Mouse (Mus musculus) heart, embryonic 10.5 days (tissue): ENCODE measurements at regions not wholly inside any gene's neighbourhood (a gene's known extent, or its start where the extent isn't known, plus 50 kb on each side); places are given as distances from the start of the nearest gene placed in this dataset.

Source experiments
- DNase-seq: peaks from one replicate; pipeline ENCODE4 v3.0.0-alpha.2; 2017; ENCODE audit warnings: low spot score
- H3K27ac ChIP-seq: fragments of 300-500 bp; sonication (generic); 2 replicates; pipeline ENCODE4 v1.5.1; 2016; ENCODE audit warnings: mild to moderate bottlenecking
- H3K27me3 ChIP-seq: fragments of 300-500 bp; sonication (generic); 2 replicates; pipeline ENCODE4 v1.6.1; 2016; ENCODE audit warnings: mild to moderate bottlenecking; ENCODE audit not compliant: poor library complexity, insufficient read depth, severe bottlenecking
- H3K36me3 ChIP-seq: fragments of 300-500 bp; sonication (generic); 2 replicates; pipeline ENCODE4 v1.6.1; 2016; ENCODE audit warnings: mild to moderate bottlenecking, moderate library complexity
- H3K4me1 ChIP-seq: fragments of 300-500 bp; sonication (generic); 2 replicates; pipeline ENCODE4 v1.6.1; 2016; ENCODE audit warnings: mild to moderate bottlenecking
- H3K4me3 ChIP-seq: fragments of 300-500 bp; sonication (generic); 2 replicates; pipeline ENCODE4 v1.5.1; 2016; ENCODE audit warnings: mild to moderate bottlenecking, moderate library complexity
- H3K9me3 ChIP-seq: fragments of 300-500 bp; sonication (generic); 2 replicates; pipeline ENCODE4 v1.6.1; 2016; ENCODE audit warnings: mild to moderate bottlenecking, moderate library complexity
- WGBS: fragments of 180-500 bp; shearing (Covaris S2); methylation state at CpG from one replicate; pipeline ENCODE4 v1.1.7; 2016; 5-methylcytosine and 5-hydroxymethylcytosine counted together

DNA sequence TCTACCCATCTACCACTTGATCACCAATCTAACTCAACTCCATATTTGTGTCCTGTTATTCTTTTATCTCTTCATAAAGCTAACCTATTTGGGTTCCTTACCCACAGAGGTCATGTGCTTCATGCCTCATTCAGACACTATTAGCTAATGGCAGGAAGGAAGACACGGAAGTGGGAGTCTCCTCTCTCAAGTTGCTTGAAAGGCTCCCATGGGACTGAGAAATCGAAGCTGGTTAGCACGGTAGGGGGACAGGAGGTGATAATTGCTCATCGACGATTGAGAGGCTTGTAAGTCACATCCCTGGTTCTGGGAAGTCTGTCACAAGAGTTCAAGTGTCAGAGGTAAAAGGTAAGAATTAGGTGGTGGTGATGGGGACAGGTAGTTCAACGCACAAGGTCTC lies 362.2 kb upstream of the Adgrl2 start:
- H3K9me3 ChIP-seq = no peaks in the 10 kb centered on the region
- H3K27ac ChIP-seq = no peak overlapping the region
- DNase-seq = peak; percentile 25
- 36% methylated on average over 6 of the region's 6 CpGs for WGBS
- no peak overlapping the region for H3K4me3 ChIP-seq
- H3K27me3 ChIP-seq = no peaks in the 10 kb centered on the region
- H3K36me3 ChIP-seq = no peaks in the 10 kb centered on the region
- peaks cover 5% of the 10 kb centered on the region for H3K4me1 ChIP-seq

- H3K9me3 ChIP-seq = no peaks in the 10 kb centered on the region
- no peak overlapping the region for H3K27ac ChIP-seq
- no peaks in the 10 kb centered on the region for H3K27me3 ChIP-seq
- H3K4me3 ChIP-seq = no peak overlapping the region
- 69% methylated on average over 6 of the region's 6 CpGs for WGBS
- no peak for DNase-seq
- no peaks in the 10 kb centered on the region for H3K36me3 ChIP-seq
- H3K4me1 ChIP-seq = no peaks in the 10 kb centered on the region; the same call in 1 of the 2 replicates
Measured at GRCm38 (mm10) chr3:149349731-149350130, 359.4 kb upstream of the Adgrl2 start.

GRCm38 (mm10) chr3:149349211-149349697 lies 358.9 kb upstream of the Adgrl2 start:
- no peak overlapping the region for H3K4me3 ChIP-seq
- no peaks in the 10 kb centered on the region for H3K36me3 ChIP-seq
- no peaks in the 10 kb centered on the region for H3K27me3 ChIP-seq
- WGBS = 38% methylated on average over 9 of the region's 9 CpGs
- H3K4me1 ChIP-seq = no peaks in the 10 kb centered on the region; the same call in 1 of the 2 replicates
- DNase-seq = no peak
- H3K27ac ChIP-seq = no peak overlapping the region
- H3K9me3 ChIP-seq = no peaks in the 10 kb centered on the region

GRCm38 (mm10) chr3:149348459-149348971 lies 358.2 kb upstream of the Adgrl2 start:
- H3K4me1 ChIP-seq = no peaks in the 10 kb centered on the region; the same call in 1 of the 2 replicates
- no peak overlapping the region for H3K27ac ChIP-seq
- no peaks in the 10 kb centered on the region for H3K27me3 ChIP-seq
- DNase-seq = peak; percentile 14
- H3K9me3 ChIP-seq = no peaks in the 10 kb centered on the region
- WGBS = 73% methylated on average over 1 of the region's 1 CpGs
- H3K4me3 ChIP-seq = no peak overlapping the region
- no peaks in the 10 kb centered on the region for H3K36me3 ChIP-seq

- DNase-seq = peak; percentile 66
- H3K9me3 ChIP-seq = no peaks in the 10 kb centered on the region
- H3K27ac ChIP-seq = no peak overlapping the region
- H3K27me3 ChIP-seq = no peaks in the 10 kb centered on the region
- WGBS = 58% methylated on average over 6 of the region's 6 CpGs
- H3K4me3 ChIP-seq = no peak overlapping the region
- H3K4me1 ChIP-seq = no peaks in the 10 kb centered on the region; the same call in 1 of the 2 replicates
- H3K36me3 ChIP-seq = no peaks in the 10 kb centered on the region
Measured at GRCm38 (mm10) chr3:149347241-149347992, 357.1 kb upstream of the Adgrl2 start.

GRCm38 (mm10) chr3:149342511-149342910 lies 352.2 kb upstream of the Adgrl2 start:
- no peaks in the 10 kb centered on the region for H3K9me3 ChIP-seq
- WGBS = 83% methylated on average over 6 of the region's 6 CpGs
- no peaks in the 10 kb centered on the region; the same call in 1 of the 2 replicates for H3K4me1 ChIP-seq
- peak; percentile 0 for DNase-seq
- H3K4me3 ChIP-seq = no peak overlapping the region
- no peaks in the 10 kb centered on the region for H3K36me3 ChIP-seq
- no peak overlapping the region for H3K27ac ChIP-seq
- H3K27me3 ChIP-seq = no peaks in the 10 kb centered on the region

GRCm38 (mm10) chr3:149339374-149339753 lies 349.0 kb upstream of the Adgrl2 start:
- Histone ChIP-seq H3K27ac (no peak overlapping the region), H3K36me3 (no peaks in the 10 kb centered on the region), H3K9me3 (no peaks in the 10 kb centered on the region), H3K27me3 (no peaks in the 10 kb centered on the region), H3K4me1 (peaks cover 6% of the 10 kb centered on the region; the same call in 1 of the 2 replicates), H3K4me3 (no peak overlapping the region)
- no peak for DNase-seq
- 93% methylated on average over 3 of the region's 3 CpGs for WGBS

- H3K4me3 ChIP-seq = no peak overlapping the region
- DNase-seq = peak; percentile 35
- H3K27me3 ChIP-seq = no peaks in the 10 kb centered on the region
- no peaks in the 10 kb centered on the region for H3K36me3 ChIP-seq
- no peaks in the 10 kb centered on the region for H3K9me3 ChIP-seq
- H3K27ac ChIP-seq = no peak overlapping the region
- peaks cover 6% of the 10 kb centered on the region; the same call in 1 of the 2 replicates for H3K4me1 ChIP-seq
- 80% methylated on average over 7 of the region's 7 CpGs for WGBS
Measured at GRCm38 (mm10) chr3:149338684-149339373, 348.5 kb upstream of the Adgrl2 start.

DNA sequence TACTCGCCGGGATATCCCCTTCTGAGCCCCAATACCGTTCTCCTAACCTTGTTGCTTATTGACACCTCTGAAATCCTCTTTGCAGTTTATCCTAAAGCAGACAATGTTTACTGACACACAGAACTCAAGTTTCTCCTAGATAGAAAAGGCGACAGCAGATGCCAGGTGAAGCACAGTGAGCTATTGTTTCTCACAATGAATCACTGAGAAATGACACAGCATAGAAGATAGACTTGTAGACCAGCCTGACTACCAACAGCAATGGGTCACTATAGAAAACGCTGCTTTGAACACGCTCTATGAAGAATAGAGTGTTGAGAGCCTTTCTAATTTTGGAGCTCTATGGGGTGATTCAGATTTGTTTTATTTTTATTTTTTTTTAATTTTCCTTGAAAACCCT lies 344.9 kb upstream of the Adgrl2 start:
- no peaks in the 10 kb centered on the region for H3K36me3 ChIP-seq
- DNase-seq = no peak
- H3K4me1 ChIP-seq = peaks cover 30% of the 10 kb centered on the region
- no peaks in the 10 kb centered on the region for H3K9me3 ChIP-seq
- H3K4me3 ChIP-seq = no peak overlapping the region
- peaks cover 6% of the 10 kb centered on the region; the same call in 1 of the 2 replicates for H3K27me3 ChIP-seq
- no peak overlapping the region for H3K27ac ChIP-seq
- WGBS = 71% methylated on average over 6 of the region's 6 CpGs

- Histone ChIP-seq H3K4me3 (no peak overlapping the region), H3K9me3 (no peaks in the 10 kb centered on the region), H3K27me3 (peaks cover 6% of the 10 kb centered on the region; the same call in 1 of the 2 replicates), H3K27ac (no peak overlapping the region), H3K4me1 (peaks cover 30% of the 10 kb centered on the region), H3K36me3 (no peaks in the 10 kb centered on the region)
- 79% methylated on average over 5 of the region's 5 CpGs for WGBS
- no peak for DNase-seq
Measured at GRCm38 (mm10) chr3:149333607-149334006, 343.3 kb upstream of the Adgrl2 start.

DNA sequence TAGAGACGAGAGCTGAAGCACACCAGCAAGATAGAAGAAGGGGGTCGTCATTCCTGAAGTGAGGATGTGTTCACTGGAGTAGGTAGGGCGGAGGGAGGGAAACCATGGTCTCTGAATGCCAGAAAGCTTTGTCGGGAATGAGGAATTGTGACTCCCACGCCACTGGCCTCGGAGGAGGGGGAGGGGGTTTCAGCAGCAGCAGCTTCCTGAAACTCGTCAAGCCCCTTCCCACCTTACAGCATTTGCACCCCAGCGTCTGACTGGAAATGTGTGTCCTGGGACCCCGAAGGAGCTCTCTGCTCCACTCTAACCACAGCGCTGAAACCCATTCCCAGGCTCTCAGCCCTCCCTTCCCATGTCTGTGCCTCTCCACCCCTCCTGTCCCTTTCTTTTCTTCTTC lies 342.8 kb upstream of the Adgrl2 start:
- Histone ChIP-seq H3K9me3 (no peaks in the 10 kb centered on the region), H3K27me3 (peaks cover 6% of the 10 kb centered on the region; the same call in 1 of the 2 replicates), H3K27ac (no peak overlapping the region), H3K36me3 (no peaks in the 10 kb centered on the region), H3K4me1 (peaks cover 30% of the 10 kb centered on the region), H3K4me3 (no peak overlapping the region)
- DNase-seq = peak; percentile 68
- 42% methylated on average over 10 of the region's 10 CpGs for WGBS

DNA sequence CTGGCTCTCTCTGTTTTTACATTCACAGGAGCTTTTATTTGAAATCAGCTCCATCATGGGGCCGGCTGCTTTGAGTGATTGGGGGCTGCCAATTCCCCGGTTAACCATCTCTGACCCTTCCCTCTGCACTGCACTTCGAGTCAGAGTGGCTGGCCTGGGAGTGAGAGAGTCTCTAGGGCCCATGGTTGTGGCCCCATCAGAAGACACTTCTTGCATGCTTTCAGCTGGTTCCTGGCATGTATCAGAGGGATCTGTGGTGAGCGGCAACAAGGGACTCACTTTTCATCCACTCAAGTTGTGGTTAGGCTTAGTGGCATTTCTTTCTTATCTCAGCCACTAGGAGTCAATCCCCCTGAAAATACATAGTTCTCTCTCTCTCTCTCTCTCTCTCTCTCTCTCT lies 341.8 kb upstream of the Adgrl2 start:
- Histone ChIP-seq H3K4me3 (no peak overlapping the region), H3K36me3 (no peaks in the 10 kb centered on the region), H3K27ac (no peak overlapping the region), H3K4me1 (peaks cover 30% of the 10 kb centered on the region), H3K9me3 (no peaks in the 10 kb centered on the region), H3K27me3 (peaks cover 6% of the 10 kb centered on the region; the same call in 1 of the 2 replicates)
- WGBS = 28% methylated on average over 4 of the region's 4 CpGs
- DNase-seq = peak; percentile 73
